Mouse (Mus musculus) urinary bladder, postnatal 10 days (tissue): ENCODE results near the gene Ints6.

Source experiments
- DNase-seq: peaks from one replicate; pipeline ENCODE4 v3.0.0; 2022; ENCODE audit warnings: low spot score

Ints6 gene

DNA sequence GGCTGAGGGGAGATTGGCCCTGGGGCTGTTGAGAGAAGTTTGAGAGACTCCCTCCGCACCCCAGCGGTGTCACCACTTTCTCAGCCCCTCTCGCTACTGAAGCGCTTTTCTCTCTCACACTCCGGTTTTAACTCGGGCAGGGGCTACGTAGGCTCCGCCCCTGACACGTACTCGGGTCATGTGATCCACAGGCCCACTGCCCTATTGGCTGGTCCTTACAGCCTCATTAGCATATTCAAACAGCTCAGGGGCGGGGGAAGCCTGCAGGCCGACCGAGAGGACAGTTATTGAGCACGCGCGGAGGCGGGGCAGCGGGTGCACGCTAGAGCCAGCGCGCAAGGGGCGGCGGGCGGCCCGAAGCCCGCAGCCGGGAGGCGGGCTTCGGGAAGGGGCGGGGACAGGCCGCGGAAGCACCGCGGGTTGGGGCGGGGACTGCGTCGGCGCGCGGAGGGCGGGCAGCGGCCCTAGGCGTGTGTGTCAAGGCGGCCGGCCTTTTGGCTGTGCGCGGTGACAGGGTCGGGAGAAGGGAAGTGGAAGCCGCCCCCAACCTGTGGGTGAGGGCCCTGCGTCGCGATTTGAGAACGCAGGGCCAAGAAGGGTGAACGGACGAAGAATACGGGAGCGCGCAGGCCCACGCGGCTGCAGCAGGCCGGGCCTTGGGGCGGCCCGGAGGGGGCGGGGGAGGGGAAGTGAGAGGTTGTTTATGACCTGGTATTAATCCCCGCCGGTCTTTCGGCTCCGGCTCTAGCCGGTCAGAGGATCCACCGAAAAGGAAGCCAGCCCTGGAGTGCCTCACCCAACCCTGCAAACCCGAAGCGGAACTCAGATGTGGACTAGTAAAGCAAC is at the start of gene Ints6:
TSS of gene Ints6 (minus strand) at position 134 of the 846 bp plus-strand sequence.
- peak; percentile 92 for DNase-seq

DNA sequence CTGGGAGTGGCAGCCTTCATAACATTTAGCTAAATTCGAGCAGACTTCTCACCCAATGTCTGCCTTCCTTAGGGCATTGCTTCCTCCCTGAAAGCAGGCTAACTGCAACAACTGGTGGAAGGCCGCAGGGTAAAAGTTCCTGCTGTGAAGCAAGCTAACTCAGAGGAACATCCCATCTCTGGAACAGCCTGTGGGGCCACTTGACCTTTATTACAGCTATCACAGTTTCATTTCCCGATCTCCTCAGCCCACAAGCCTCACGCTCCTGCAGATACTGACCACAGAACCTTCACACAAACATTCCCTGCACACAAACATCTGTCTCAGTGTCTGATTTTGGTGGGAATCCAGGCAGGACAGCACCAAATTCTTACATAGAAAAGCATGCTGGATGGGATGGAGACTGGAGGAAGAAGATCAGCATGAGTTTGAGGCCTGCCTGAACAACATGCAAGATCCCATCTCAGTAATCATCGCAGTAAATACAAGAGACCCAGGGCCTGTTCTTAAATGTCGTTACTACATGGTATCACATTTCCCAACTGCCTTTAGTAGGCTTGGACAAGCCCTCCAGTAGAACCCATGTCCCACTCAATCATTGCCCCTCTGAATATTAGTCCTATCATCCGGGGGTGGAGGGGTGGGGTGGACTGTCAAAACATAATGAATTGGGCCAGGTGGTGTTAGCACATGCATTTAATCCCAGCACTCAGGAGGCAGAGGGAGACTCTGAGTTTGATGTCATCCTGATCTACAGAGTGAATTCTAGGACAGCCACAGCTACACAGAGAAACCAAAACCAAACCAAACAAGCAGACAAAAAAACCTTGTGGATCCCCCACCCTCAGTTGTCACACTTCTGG is 47.9 kb upstream of the Ints6 start:
- DNase-seq = no peak

DNA sequence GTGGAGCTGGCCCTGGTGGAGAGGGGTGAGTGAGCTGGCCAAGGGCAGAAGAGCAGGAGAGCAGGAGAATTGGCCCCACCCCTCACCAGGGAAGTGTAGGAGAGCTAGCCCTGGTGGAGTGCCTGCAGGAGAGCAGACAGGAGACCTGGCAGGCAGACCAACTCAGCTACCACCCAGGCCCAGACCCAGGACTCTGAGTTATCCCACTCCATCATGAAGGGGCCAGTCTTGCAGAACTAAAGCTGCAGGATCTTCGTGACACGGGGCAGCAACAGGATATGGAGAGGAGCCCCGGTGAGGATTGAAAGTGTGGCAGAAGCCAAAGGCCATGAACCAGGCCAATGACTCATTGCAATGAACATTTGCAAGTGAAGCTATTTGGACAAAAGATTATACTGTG is 46.0 kb upstream of the Ints6 start:
- DNase-seq = no peak

DNA sequence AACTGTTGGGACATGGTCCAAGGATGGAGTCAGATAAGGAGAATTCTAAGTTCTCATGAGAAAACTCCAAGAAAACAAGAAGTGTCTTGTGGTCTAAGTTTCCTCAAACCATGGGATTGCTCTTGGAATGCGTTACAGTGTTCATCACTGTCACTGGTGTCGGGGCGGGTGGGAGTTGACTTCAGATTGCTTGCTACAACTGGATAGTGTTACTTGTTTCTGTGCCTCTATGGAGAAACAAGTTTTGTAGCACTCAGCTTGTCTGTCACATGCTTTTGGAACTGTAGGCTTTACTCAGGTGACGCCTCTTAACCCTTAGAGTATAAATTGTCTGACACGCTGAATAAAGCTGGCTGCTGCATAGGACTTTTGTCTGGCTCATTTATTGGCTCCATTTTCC is 42.2 kb upstream of the Ints6 start:
- no peak for DNase-seq

DNA sequence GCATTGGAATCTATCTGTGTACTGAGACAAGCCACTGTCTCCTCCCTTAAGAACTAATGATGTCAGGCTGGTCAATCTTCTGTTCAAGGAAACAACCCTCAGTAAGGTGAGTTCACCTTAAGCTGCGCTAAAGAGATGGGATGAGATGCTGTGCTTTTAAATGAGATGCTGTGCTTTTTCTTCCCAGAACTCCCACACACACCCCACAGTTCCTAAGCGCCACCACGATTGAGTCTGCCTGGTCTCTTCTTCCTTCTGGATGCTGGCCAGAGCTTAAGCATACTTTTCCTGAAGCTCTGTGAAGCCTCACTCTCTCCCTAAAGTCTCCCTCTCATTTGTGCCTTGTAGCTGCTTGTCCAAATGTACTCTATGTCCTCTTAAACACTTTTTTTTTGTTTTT is 39.8 kb upstream of the Ints6 start:
- DNase-seq = no peak

DNA sequence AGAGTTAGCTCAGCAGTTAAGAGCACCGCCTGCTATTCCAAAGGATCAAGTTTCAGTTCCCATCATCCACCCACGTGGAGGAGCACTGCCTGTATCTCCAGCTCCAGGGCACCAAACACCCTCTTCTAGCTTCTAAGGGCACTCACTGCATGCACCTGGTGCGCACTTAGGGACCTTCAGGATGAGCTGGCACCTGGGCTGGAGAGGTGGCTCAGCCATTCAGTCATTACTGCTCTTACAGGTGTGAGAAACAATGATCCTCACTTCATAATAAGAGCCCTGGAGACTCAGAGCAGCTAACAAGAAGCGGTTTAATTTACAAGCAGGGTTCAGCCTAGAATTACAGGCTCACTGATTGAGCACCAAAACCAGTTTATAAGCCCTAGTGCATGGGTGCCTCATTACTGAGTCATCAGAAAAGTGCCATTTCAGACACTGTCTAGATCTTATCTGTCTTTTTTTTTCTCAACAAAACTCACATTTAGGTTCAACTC is 37.7 kb upstream of the Ints6 start:
- no peak for DNase-seq

DNA sequence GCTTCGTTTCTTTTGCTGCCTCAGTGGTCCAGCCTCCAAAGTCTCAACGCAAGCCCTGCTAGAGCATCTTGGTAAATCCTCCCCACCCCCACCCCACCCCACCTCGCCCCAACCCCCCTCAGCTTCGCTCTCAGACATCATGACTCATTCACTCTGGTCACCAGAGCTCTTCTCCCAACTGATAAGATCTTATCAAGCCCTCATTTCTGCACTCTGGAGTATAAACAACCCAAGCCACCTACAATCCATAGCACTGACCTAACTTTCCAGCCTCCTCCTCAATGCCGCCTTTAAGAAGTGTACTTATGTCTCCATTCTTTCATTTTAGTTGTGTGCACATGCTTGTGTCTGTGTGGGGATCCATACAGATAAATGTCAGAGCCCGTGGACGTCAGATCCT is 34.8 kb upstream of the Ints6 start:
- DNase-seq = no peak

DNA sequence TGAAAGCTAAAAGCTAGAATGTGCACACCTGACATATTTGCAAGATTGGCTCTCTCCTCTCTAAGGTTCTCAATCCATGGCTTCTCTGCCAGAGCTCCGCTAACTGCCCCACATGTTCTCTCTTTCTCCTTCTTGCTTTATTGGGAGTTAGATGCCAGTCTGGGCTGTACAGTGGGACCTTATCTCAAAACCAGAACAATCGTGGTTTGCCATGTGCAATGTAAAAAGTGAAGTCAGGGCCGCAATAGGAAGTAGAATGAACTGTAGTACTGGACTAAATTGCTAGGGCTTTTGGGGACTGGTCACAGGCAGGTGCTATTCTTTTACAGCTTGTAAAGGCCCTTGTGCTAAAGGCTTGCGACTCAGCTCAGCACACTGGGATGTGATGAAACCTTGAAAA is 28.3 kb upstream of the Ints6 start:
- no peak for DNase-seq

DNA sequence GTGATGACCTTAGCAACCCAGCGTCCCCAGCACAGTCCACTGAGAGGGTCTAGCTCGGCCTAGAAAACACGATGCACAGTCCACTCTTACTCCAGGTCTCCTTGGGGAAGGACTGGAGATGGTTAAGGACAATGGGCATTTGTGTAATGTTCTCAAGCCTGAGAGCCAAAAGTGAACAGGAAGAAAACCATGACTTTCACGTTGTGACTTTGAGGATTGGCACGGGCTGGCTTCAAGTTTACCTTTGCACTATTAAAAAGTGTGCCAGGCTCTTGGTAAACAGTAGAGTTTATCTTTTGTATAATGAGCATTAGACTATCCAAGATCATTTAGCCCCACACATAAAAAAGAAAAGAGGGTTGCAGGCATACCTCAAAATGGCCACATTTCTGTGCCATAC is 22.0 kb upstream of the Ints6 start:
- no peak for DNase-seq

DNA sequence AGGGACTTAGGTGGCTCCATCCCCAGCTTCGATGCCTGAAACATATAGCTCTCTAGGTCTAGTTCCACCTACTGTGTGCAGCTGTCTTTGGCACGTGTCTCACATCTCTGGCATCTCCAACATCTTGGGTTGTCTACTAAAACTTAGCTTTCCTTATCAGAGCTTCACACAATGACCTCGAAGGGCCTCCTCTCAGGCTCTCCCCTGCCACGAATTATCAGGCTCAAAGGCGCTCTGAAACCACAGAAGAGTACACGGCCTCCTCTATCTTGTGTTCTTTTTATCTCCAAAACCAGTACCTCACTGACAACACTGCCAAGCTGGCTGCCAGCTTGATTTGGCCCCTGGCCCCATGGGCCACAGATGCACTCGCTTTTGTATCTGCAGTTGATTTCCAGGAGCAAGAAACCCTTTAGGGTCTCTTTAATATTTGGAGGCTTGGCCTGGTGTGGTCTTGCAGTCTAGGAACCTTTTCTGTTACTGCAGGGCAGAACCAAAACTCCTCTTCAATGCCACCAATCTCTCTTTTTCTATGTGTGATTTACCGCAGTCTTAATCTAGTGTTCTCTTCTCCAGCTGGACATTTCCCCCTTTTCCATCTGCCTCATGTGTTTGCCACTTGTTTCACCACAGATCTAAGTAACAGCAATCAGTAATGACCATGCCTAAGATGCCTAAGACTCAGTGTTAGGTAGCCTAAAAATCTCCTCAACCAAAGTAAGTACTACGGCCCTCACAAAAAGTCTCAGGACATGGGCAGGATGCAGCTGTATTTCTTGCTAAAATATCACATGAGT is 19.7 kb upstream of the Ints6 start:
- no peak for DNase-seq

DNA sequence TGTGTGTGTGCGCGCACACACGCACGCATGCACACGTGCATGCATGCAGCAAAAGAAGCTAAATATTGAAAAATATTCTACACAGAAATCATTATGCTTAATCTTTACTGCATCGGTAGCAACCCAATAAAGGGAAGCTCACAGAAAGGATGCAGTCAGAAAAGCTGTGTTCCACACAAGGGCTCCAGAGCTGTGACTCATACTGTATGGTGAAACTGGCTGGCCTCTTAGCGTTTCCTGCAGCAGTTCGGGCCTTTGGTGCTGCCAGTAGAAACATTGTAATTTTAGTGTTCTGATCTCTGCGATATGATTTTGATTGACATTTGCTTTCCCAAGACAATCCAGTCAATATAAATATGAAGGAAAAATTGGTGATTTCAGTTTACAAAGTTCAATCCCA is 17.1 kb upstream of the Ints6 start:
- no peak for DNase-seq

DNA sequence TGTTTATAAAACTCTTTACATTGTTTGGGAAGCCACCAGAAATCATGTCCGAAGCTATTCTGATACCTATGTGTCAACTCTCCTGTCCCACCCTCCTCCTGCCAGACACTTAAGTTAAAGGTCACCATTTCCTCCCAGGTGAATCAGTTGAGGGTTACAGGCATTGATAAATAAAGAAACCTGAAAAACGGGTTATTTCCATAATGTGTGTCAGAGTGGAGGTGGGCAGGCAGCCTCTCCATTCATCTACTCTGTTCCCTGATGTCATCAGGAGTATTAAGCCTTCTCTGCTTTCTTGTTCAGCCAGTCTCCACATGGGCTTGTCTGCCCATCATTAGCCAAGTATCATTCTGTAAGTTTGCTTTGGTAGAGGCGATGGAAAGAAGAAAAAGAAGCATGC is 14.1 kb upstream of the Ints6 start:
- DNase-seq = no peak

DNA sequence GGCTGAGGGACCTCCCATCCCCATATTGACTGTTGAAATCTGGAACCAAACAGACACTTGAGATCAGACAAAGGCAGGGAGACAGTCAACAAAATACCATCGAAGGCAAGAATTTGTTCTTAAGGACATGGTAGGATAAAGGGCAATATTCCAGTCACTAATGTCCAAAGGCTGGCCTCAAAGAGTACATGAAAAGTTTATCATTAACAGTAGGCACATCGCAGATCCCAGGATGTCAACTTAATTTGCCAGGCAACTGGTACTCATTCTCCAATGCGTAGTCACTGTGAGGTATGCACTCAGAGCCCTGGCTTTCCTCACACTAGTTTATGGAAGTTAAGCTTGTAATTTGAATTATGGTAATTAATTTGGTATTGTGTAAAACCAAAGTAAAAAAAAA is 13.3 kb upstream of the Ints6 start:
- DNase-seq = no peak

DNA sequence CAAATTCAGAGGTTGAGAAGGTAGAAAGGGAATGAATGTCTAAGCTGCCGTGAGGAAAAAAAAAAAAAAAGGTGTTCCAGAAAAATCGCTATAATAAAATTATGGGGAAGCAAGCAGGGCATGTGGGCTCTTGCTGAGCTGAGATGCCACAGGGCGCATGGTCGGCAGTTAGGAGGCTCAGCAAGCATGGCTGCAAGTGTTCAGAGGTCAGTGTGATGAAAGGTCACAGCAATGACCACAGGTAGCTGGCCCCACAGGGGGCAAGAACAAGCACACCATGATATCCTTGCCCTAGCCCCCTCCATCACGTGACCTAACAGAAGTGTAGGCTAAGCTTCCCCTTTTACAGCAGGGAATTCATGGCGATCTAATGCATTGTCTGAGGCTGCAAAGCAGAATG is 12.8 kb upstream of the Ints6 start:
- DNase-seq = no peak

DNA sequence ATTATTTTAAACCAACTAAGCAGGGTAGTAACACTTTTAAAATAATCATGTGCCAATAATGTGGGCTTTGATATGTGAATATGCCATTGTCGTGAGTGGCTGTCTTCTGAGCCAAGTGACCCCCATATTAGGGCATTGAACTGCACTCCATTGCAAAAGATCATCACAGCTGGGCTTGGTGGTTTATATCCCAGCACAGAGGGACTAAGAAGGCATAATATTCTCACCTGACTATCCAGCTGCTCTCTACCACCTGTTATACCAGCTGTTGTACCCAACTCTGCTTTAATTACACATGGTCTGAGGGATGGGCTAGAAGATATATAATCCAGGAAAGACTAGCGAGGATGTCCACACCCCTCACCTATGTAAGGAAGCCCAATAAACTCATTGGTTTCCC is 4.4 kb upstream of the Ints6 start:
- DNase-seq = no peak

DNA sequence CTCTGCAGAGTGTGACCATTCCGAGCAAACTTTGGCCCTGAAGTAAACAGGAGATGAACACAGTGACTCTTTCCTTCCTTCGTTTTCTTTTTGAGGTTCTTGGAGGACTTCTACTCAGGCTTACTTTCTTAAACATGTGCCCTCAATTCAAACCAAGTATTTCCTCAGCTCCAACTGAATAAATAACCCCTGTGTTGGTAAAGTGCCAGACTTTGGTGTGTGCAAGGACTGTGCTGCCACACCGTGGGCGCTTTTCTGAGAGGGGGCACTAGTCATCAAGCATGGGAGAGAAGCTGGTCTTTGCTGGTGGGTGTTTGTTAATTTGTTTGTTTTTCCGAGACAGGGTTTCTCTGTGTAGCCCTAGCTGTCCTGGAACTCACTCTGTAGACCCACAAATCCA is 3.4 kb upstream of the Ints6 start:
- DNase-seq = no peak

DNA sequence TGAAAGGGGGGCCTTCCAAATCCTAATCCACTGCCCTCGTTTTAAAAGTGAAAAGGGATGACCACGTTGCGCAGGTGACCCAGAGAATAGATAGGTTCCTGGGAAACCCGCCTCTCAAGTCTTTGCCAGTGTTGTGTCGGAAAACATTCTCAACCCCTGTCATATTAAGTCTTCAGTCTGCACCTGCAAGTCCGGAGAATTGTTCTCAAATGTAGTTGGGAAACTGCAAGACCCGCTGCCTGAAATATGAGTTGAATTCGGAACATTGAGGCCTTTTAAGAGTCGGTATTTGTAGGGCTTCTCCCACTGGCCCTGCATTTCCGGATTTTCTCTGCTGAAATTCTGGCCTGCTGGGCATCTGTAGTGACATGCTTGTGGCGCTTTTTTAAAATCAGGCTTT is 974 bp upstream of the Ints6 start:
- no peak for DNase-seq

DNA sequence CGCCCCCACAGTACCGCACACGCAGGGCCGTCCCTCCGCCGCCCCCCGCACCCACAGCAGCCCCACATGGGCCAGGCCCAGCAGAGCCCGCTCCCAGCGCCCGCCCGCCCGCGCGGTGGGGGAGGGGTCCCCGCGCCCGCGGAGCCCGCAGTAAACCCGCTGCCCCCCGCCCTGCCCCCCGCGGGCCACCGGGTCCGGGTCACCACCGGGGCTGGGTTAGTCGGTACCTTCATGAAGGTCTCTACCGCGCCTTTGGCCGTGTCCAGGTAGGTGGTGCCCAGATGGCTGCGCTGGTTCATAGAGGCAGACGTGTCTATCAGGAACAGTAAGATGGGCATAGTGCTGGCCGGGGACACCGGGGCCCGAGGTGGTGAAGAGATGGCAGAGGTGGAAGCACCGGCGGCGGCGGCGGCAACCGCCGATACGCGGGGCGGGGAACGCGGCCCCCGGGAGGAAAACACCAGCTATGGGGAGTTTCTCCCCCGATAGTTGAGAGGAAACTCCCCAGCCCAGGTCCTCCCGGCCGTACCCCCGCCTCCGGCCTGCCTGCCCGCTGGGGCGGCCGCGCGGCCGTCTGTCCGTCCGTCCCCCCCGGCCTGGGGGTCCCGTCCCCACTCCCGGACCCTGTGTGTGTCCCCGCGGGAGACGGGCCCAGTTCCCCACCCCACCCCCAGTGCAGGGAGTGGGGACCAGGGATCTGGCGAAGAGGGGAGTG is 491 bp downstream of the Ints6 start:
- DNase-seq = peak; percentile 13

DNA sequence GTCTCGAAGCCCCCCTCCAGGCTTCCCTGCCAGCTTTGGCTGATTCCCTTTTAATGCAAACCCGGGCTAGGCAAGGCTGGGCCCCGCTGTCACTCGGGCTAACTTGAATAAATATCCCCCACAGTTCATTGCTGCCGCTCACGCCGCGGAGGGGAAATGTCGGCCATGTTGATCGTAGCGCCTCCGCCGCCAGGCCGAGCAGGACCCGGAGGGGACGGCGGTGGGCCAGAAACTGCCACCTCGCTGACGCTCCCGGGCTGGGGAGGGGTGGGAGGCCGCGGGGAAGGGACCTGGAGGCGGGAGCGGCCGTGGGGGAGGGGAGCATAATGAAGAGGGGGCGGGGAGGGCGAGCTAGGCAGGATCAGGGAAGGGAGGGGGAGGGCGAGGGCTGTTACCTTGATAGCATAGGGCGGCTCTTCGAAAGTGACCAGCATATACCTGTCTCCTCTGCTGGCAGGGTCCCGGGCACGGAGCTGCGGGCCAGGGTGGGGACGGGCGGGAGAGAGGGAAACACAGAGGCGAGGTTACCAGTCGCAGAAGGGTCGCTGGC is 1.1 kb downstream of the Ints6 start:
- peak; percentile 23 for DNase-seq

DNA sequence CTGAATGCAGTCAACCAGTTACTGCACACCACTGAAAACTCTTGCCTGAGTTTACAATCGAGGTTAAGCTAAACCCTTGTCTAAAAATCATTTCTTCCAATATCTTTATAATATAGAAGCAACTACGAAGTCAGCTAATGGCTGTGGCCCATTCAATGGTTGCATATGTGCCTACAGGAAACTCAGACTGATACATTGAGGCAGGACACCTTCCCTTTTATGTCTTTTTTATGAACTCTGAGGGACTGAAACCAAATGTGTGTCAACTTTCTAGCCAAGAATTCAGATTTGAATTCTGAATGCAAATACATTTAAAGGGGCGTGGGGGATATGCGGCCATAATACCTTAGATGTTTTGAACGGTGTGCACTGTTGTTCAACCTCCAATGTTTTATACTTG is 2.3 kb downstream of the Ints6 start:
- no peak for DNase-seq

DNA sequence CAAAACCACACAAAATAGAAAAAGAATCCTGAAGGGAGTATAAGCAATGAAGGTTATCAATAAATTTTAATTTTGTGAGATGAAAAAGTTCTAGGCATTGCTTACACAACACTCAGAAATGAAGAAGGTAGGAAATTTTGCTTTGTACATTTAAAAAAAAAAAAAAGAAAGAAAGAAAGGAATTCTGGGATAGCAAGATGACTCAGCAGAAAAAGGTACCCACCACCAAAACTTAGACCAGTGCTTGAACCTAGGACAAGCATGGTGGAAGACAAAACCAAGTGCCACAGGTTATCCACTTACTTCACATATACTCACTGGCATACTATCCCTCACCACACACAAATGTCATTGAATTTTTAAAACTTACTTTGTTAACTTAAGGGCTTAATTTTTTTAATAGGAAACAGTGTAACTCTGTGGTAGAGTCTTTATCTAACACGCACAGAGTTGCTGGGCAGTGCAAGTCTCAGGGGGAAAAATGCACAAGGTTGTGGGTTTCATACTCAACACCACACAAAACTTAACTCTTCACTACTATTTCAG is 5.8 kb downstream of the Ints6 start:
- no peak for DNase-seq
